Mouse (Mus musculus) lung, embryonic 15.5 days (tissue): ENCODE data around the gene Mettl27. TPM values are rescaled to one million over a fixed set of nuclear protein-coding genes. Genes with fewer than 3 reads are reported as not detected.

Experiments
- ATAC-seq: fragments of 200-750 bp; cut with Nextera tagmentation; 2 replicates; pipeline ENCODE4 v1.8.0; 2017; ENCODE audit warnings: moderate number of reproducible peaks, borderline replicate concordance; ENCODE audit not compliant: low FRiP score, low TSS enrichment; ENCODE audit errors: extremely low read depth
- H3K27ac ChIP-seq: fragments of 300-500 bp; sonication (generic); 2 replicates; pipeline ENCODE4 v1.5.1; 2015; ENCODE audit warnings: moderate library complexity, mild to moderate bottlenecking, inconsistent platforms
- H3K27me3 ChIP-seq: fragments of 300-500 bp; sonication (generic); 2 replicates; pipeline ENCODE4 v1.6.1; 2015; ENCODE audit warnings: inconsistent platforms
- H3K36me3 ChIP-seq: fragments of 300-500 bp; sonication (generic); 2 replicates; pipeline ENCODE4 v1.6.1; 2015; ENCODE audit warnings: inconsistent platforms
- H3K4me1 ChIP-seq: fragments of 300-500 bp; sonication (generic); 2 replicates; pipeline ENCODE4 v1.6.1; 2015; ENCODE audit warnings: inconsistent platforms
- H3K4me2 ChIP-seq: fragments of 300-500 bp; sonication (generic); 2 replicates; pipeline ENCODE4 v1.6.1; 2015; ENCODE audit warnings: inconsistent platforms, mild to moderate bottlenecking, moderate library complexity
- H3K4me3 ChIP-seq: fragments of 300-500 bp; sonication (generic); 2 replicates; pipeline ENCODE4 v1.5.1; 2015; ENCODE audit warnings: mild to moderate bottlenecking, inconsistent platforms
- H3K9ac ChIP-seq: fragments of 300-500 bp; sonication (generic); 2 replicates; pipeline ENCODE4 v1.6.1; 2015; ENCODE audit warnings: inconsistent platforms
- H3K9me3 ChIP-seq: fragments of 300-500 bp; sonication (generic); 2 replicates; pipeline ENCODE4 v1.6.1; 2016; ENCODE audit warnings: inconsistent platforms
- WGBS: fragments of 180-500 bp; shearing (Covaris S2); methylation state at CpG from one replicate; pipeline ENCODE4 v1.1.7; 2015; 5-methylcytosine and 5-hydroxymethylcytosine counted together
- polyA plus RNA-seq: library from polyadenylated mRNA; unstranded; fragments of >200 nt; fragmentation: Nextera tagmentation; extraction: Ambion mirVana; gene quantifications from 2 replicates; pipeline ENCODE4 v1.2.1, GENCODE M21; 2015

Gene Mettl27
- polyA plus RNA-seq, 1 experiment from 2014 or later, result 24.7 TPM

- Histone ChIP-seq H3K4me1 (peaks cover 22% of the 10 kb centered on the region), H3K4me3 (no peak overlapping the region), H3K9ac (no peak overlapping the region), H3K4me2 (no peak overlapping the region), H3K9me3 (no peaks in the 10 kb centered on the region), H3K27me3 (no peaks in the 10 kb centered on the region), H3K27ac (no peak overlapping the region), H3K36me3 (no peaks in the 10 kb centered on the region)
- WGBS, result 58% methylated on average over 8 of the region's 8 CpGs
- no peak for ATAC-seq
These were observed 30.5 kb upstream of the Mettl27 start for GRCm38 (mm10) chr5:134901644-134902027.

GRCm38 (mm10) chr5:134906633-134907032 is 25.5 kb upstream of the Mettl27 start, which contains the start of gene Tmem270:
Tmem270 (minus strand) TSS chr5:134906733.
- peaks cover 1% of the 10 kb centered on the region; the same call in 1 of the 2 replicates for H3K4me1 ChIP-seq
- ATAC-seq, result no peak
- WGBS, result 87% methylated on average over 6 of the region's 6 CpGs
- H3K27me3 ChIP-seq, result no peaks in the 10 kb centered on the region
- H3K9me3 ChIP-seq, result no peaks in the 10 kb centered on the region
- no peak within 1 kb of the TSS for H3K27ac ChIP-seq
- H3K36me3 ChIP-seq, result no peaks in the 10 kb centered on the region
- H3K4me2 ChIP-seq, result no peak within 1 kb of the TSS
- no peak within 1 kb of the TSS for H3K4me3 ChIP-seq
- H3K9ac ChIP-seq, result no peak within 1 kb of the TSS

- H3K9ac ChIP-seq, result no peak overlapping the region
- H3K27ac ChIP-seq, result no peak overlapping the region
- WGBS, result under 1% methylated on average over 13 of the region's 13 CpGs
- H3K4me3 ChIP-seq, result no peak overlapping the region
- no peaks in the 10 kb centered on the region for H3K36me3 ChIP-seq
- H3K9me3 ChIP-seq, result no peaks in the 10 kb centered on the region
- peak; percentile 72; the same call in 1 of the 2 replicates for ATAC-seq
- no peak overlapping the region for H3K4me2 ChIP-seq
- no peaks in the 10 kb centered on the region for H3K27me3 ChIP-seq
- no peaks in the 10 kb centered on the region for H3K4me1 ChIP-seq
These were observed 25.0 kb upstream of the Mettl27 start for GRCm38 (mm10) chr5:134907135-134907534.

GRCm38 (mm10) chr5:134911901-134912300 is 20.3 kb upstream of the Mettl27 start:
- H3K36me3 ChIP-seq, result no peaks in the 10 kb centered on the region
- H3K27ac ChIP-seq, result no peak overlapping the region
- H3K27me3 ChIP-seq, result no peaks in the 10 kb centered on the region
- no peaks in the 10 kb centered on the region for H3K9me3 ChIP-seq
- no peaks in the 10 kb centered on the region for H3K4me1 ChIP-seq
- no peak overlapping the region for H3K4me2 ChIP-seq
- no peak overlapping the region for H3K4me3 ChIP-seq
- no peak for ATAC-seq
- H3K9ac ChIP-seq, result no peak overlapping the region
- 79% methylated on average over 2 of the region's 2 CpGs for WGBS

- Histone ChIP-seq H3K27ac (no peak overlapping the region), H3K9me3 (no peaks in the 10 kb centered on the region), H3K9ac (no peak overlapping the region), H3K27me3 (no peaks in the 10 kb centered on the region), H3K4me3 (no peak overlapping the region), H3K4me2 (no peak overlapping the region), H3K4me1 (no peaks in the 10 kb centered on the region), H3K36me3 (no peaks in the 10 kb centered on the region)
- 76% methylated on average over 3 of the region's 3 CpGs for WGBS
- ATAC-seq, result no peak
These were observed 18.8 kb upstream of the Mettl27 start for GRCm38 (mm10) chr5:134913352-134913751.

GRCm38 (mm10) chr5:134913753-134914152 is 18.4 kb upstream of the Mettl27 start:
- ATAC-seq, result peak; percentile 43; the same call in 1 of the 2 replicates
- WGBS, result 72% methylated on average over 4 of the region's 4 CpGs
- Histone ChIP-seq H3K4me3 (no peak overlapping the region), H3K9me3 (no peaks in the 10 kb centered on the region), H3K27me3 (no peaks in the 10 kb centered on the region), H3K27ac (no peak overlapping the region), H3K4me1 (no peaks in the 10 kb centered on the region), H3K36me3 (no peaks in the 10 kb centered on the region), H3K9ac (no peak overlapping the region), H3K4me2 (no peak overlapping the region)

GRCm38 (mm10) chr5:134914510-134914909 is 17.7 kb upstream of the Mettl27 start:
- Histone ChIP-seq H3K9ac (no peak overlapping the region), H3K27ac (no peak overlapping the region), H3K4me3 (no peak overlapping the region), H3K36me3 (no peaks in the 10 kb centered on the region), H3K9me3 (no peaks in the 10 kb centered on the region), H3K27me3 (no peaks in the 10 kb centered on the region), H3K4me2 (no peak overlapping the region), H3K4me1 (no peaks in the 10 kb centered on the region)
- no peak for ATAC-seq
- 73% methylated on average over 8 of the region's 8 CpGs for WGBS

GRCm38 (mm10) chr5:134915311-134915710 is 16.9 kb upstream of the Mettl27 start, which contains the start of gene Cldn13:
Cldn13 (minus strand) TSS chr5:134915526.
- Histone ChIP-seq H3K4me3 (no peak within 1 kb of the TSS), H3K27ac (no peak within 1 kb of the TSS), H3K4me2 (no peak within 1 kb of the TSS), H3K27me3 (no peaks in the 10 kb centered on the region), H3K36me3 (no peaks in the 10 kb centered on the region), H3K9ac (no peak within 1 kb of the TSS), H3K9me3 (no peaks in the 10 kb centered on the region), H3K4me1 (no peaks in the 10 kb centered on the region)
- no peak for ATAC-seq
- WGBS, result 77% methylated on average over 8 of the region's 8 CpGs

- WGBS, result 45% methylated on average over 16 of the region's 16 CpGs
- ATAC-seq, result no peak
These were observed 13.9 kb upstream of the Mettl27 start for GRCm38 (mm10) chr5:134918071-134918832.

GRCm38 (mm10) chr5:134919097-134919496 is 13.1 kb upstream of the Mettl27 start:
- ATAC-seq, result peak; percentile 44; the same call in 1 of the 2 replicates
- Histone ChIP-seq H3K4me1 (no peaks in the 10 kb centered on the region), H3K27me3 (no peaks in the 10 kb centered on the region), H3K4me2 (no peak overlapping the region), H3K27ac (no peak overlapping the region), H3K36me3 (no peaks in the 10 kb centered on the region), H3K9ac (no peak overlapping the region), H3K9me3 (no peaks in the 10 kb centered on the region), H3K4me3 (no peak overlapping the region)
- 66% methylated on average over 3 of the region's 3 CpGs for WGBS

More at GRCm38 (mm10) chr5:134918071-134918832, 13.9 kb upstream of the Mettl27 start:
- H3K4me3 ChIP-seq, result no peak overlapping the region
- H3K4me1 ChIP-seq, result no peaks in the 10 kb centered on the region
- no peaks in the 10 kb centered on the region for H3K36me3 ChIP-seq
- no peak overlapping the region for H3K4me2 ChIP-seq
- H3K9me3 ChIP-seq, result no peaks in the 10 kb centered on the region
- no peak overlapping the region for H3K27ac ChIP-seq
- H3K27me3 ChIP-seq, result no peaks in the 10 kb centered on the region
- no peak overlapping the region for H3K9ac ChIP-seq

- Histone ChIP-seq H3K27me3 (no peaks in the 10 kb centered on the region), H3K4me3 (no peak overlapping the region), H3K9ac (no peak overlapping the region), H3K4me1 (no peaks in the 10 kb centered on the region), H3K9me3 (no peaks in the 10 kb centered on the region), H3K27ac (no peak overlapping the region), H3K4me2 (no peak overlapping the region), H3K36me3 (no peaks in the 10 kb centered on the region)
- WGBS, result 72% methylated on average over 6 of the region's 6 CpGs
- ATAC-seq, result no peak
These were observed 12.0 kb upstream of the Mettl27 start for GRCm38 (mm10) chr5:134920106-134920687.

- Histone ChIP-seq H3K27me3 (no peaks in the 10 kb centered on the region), H3K9me3 (no peaks in the 10 kb centered on the region), H3K27ac (no peak overlapping the region), H3K4me3 (no peak overlapping the region), H3K9ac (no peak overlapping the region), H3K4me2 (no peak overlapping the region), H3K4me1 (no peaks in the 10 kb centered on the region), H3K36me3 (no peaks in the 10 kb centered on the region)
- WGBS, result 85% methylated on average over 8 of the region's 8 CpGs
- no peak for ATAC-seq
These were observed 11.1 kb upstream of the Mettl27 start for GRCm38 (mm10) chr5:134921106-134921505.
